Mouse (Mus musculus) yolk sac, embryonic 10.5 days (tissue): ENCODE data around the gene Pomgnt1.
A peak's percentile ranks its signal among the peaks of the same experiment; 100 is the strongest.

Experiments
- DNase-seq: peaks from one replicate; pipeline ENCODE4 v3.0.0-alpha.2; 2017; ENCODE audit warnings: low spot score

Pomgnt1 gene

DNA sequence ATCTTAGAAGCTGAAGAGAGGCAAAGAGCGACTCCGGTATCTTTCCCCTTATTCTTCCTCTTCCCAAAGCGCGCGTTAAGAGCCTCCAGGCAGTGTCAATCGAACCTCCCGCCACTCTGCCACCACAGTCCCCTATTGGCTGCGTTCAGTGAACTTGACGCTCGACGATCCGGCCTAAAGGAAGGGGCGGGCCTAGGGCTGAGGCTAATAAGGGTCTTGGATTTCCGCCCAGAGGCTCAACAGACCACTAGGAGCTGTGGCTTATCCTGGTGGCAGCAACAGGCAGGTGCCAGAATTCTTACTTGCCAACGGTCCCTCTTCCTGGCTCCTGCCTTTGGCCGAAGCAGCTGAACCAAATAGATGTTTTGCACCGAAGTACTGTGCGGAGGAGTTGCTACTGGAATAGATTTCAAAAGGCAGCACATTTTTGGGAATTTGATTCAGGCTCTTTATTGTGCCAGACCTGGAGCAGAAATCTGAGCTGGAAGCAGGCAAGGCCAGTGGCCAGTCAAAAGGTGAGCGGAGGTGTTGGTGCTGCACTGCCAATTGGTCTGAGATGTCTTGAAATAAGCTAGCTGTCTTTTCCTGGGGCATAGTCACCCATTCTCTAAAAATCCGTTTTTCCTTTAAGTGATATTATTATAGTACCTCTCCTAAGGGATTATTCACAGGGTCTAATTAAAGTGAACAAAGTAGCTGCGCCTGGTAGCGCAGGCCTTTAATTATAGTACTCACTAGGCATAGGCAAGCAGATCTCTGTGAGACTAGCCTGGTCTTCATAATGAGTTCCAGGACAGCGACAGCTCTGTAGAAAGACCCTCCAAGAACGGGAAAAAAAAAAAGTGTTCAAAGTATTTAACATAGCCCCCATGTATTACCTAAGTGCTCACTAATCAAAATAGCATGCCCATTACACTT, at the start of gene Pomgnt1, which contains the start of gene Rad54l:
Pomgnt1 (plus strand) TSS at position 239 of the 918 bp plus-strand sequence.
Rad54l (minus strand) TSS at position 89 of the 918 bp plus-strand sequence.
- peak; percentile 91 for DNase-seq

GRCm38 (mm10) chr4:116074145-116074675, 49.4 kb upstream of the Pomgnt1 start:
- DNase-seq = peak; percentile 30

- peak; percentile 94 for DNase-seq
These were observed 48.6 kb upstream of the Pomgnt1 start, which contains the start of the genes Uqcrh and Lrrc41 for GRCm38 (mm10) chr4:116074861-116075620. Gene Uqcrh (minus strand): TSS chr4:116075071. Gene Lrrc41 (plus strand): TSS chr4:116075269.

DNA sequence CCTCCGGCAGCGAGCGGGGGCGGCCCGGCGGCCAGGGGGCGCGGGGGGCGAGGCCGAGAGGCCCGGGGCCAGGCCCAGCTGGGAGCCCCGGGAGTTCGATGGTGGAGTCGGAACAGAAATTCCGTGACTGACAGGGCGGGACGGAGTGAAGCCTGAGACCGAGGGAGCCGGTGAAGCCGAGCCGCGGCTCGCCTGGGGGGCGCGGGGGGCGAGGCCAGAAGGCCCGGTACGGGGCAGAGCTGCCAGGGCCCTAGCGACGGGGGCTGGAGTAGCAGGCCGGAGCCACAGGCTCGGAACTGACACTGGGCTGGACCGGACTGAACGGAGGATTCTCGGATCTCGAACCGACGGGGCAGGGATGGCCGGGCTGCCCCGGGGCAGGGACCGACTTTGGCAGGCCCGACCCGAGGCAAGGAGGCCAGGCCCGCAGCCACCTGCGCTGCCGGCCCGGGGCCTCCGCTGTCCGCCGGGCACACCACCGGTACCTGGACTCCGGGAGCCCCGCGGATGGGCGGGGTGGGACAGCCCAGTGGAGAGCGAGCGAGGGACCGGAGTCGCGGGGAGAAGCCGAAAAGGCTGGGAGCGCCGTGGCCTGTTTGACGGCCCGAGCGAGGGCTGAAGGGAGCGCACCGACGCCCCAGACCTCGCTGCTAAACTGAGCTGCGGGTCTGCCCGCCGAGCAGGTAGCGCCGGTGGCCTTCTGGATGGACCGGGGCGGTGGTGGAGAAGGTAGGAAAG, 47.8 kb upstream of the Pomgnt1 start:
- peak; percentile 79 for DNase-seq

DNA sequence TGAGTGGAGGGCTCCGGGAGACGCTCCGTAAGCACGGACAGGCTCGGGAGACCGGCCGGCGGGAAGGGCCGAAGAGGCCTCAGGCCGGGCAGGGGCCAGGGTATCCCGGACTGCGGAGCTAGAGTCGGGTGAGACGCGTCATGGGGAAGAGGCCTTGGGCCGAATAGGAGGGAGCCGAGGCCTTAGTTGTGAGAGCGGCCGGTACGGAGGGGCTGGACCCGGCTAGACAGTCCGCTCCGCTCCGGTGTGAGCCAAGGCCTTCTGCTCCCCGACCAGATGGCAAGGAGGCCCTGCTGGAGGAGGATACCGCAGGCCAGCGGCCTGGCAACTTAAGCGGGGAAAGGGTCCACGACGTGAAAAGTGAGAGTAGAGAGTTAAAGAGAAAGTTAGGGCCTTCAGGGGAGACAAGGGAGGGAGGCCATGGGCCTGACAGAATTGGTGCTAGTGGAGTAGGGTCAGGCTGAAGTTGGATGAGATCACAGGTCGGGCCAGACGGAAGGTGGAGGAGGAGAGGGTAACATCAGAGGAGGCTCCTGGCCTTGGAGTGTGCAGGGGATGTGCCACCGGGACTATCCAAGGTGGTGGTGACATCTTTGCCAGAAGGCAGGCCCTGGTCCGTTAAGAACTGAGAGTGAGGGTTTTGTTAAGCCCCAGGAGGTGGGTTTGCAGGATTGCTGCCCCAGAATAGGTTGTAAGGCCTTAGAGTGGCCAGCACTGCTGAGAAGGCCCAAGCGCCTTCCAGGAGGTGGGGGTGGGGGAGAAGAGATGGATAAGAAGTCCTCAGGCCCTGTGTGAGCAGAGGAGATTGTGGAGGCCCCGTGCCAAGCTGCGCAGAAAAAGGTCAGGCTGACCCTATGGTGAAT, 47.0 kb upstream of the Pomgnt1 start:
- peak; percentile 67 for DNase-seq

- DNase-seq = peak; percentile 64
These were observed 46.2 kb upstream of the Pomgnt1 start for GRCm38 (mm10) chr4:116077240-116078095.

- DNase-seq = no peak
These were observed 35.0 kb upstream of the Pomgnt1 start for GRCm38 (mm10) chr4:116088510-116089249.

- DNase-seq = no peak
These were observed 27.3 kb upstream of the Pomgnt1 start for GRCm38 (mm10) chr4:116096291-116096690.

GRCm38 (mm10) chr4:116097211-116097610, 26.4 kb upstream of the Pomgnt1 start:
- peak; percentile 88 for DNase-seq

DNA sequence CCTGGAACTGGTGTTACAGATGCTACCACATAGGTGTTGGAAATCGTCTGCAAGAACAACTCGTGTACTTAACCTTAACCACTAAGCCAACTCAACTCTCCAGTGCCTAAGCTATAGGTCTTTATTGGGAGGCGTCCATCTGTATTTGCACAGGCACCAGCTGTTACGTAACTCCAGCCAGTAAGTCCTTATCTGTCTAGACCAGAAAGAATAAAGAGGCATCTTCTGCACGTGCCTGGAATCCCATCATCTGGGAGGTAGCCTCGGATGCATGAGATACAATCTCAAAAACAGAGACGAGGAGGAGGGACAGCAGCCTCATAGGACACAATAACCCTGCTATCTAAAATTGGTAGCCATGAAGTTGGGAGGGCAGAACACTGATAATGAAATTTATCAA, 22.7 kb upstream of the Pomgnt1 start:
- peak; percentile 40 for DNase-seq

DNA sequence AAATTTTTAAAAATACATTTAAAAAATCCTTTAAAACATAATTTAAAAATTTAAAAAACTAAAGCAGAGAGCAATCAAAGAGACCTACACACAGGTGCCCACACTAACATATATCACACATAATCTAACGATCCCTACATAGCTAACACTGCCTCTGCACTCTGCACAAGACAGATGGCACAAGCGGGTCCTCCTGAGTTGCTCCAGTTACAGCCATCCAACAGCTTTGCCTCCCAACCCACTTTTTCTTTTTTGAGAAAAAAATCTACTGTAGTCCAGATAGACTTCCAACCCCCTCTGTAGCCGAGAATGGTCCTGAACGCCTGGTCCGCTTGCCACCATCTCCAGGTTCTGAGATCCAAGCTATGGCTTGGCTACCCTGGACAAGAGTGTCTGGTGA, 18.4 kb upstream of the Pomgnt1 start:
- no peak for DNase-seq

DNA sequence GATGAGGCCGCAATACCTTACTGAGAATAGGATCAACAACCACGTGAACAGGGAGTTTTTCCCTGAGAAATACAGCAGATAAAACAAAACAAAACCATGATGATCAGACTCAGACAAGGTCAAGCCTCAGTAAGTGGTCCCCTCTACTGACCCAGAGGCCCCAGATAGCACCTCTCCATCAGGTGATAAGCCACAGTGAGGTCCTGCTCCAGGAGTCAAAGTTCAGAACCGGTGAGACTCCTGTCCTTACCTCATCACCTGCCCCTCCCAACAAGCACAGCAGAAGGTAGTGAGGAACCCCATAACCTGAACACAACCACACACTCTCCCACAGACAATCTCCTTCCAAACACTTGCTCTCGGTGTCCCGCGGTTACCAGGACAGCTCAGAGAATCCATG, 12.9 kb upstream of the Pomgnt1 start:
- DNase-seq = no peak

- DNase-seq = no peak
These were observed 12.2 kb upstream of the Pomgnt1 start for GRCm38 (mm10) chr4:116111486-116111885.

- DNase-seq = no peak
These were observed 878 bp upstream of the Pomgnt1 start for GRCm38 (mm10) chr4:116122762-116123161.

GRCm38 (mm10) chr4:116125803-116126386, 2.3 kb downstream of the Pomgnt1 start:
- no peak for DNase-seq

GRCm38 (mm10) chr4:116127956-116128355, 4.3 kb downstream of the Pomgnt1 start:
- DNase-seq = no peak

- no peak for DNase-seq
These were observed 9.5 kb downstream of the Pomgnt1 start for GRCm38 (mm10) chr4:116133126-116133525.

- DNase-seq = no peak
These were observed 11.3 kb downstream of the Pomgnt1 start for GRCm38 (mm10) chr4:116134990-116135389.
